Mouse (Mus musculus) brain, embryonic 14.5 days (tissue): ENCODE results near the gene Rap1gap2.

Experiments used
- CTCF ChIP-seq: fragments of 200-500 bp; IDR thresholded peaks from 2 replicates; pipeline ENCODE4 v1.5.1; 2012; ENCODE audit warnings: inconsistent platforms, mild to moderate bottlenecking, moderate library complexity, borderline replicate concordance; ENCODE audit not compliant: insufficient read depth, insufficient read length; ENCODE audit errors: extremely low read depth
- POLR2A ChIP-seq: fragments of 200-500 bp; IDR thresholded peaks from 2 replicates; pipeline ENCODE4 v1.6.1; 2012; ENCODE audit warnings: mild to moderate bottlenecking, inconsistent platforms, borderline replicate concordance; ENCODE audit not compliant: poor library complexity, insufficient read depth, insufficient read length, severe bottlenecking; ENCODE audit errors: extremely low read depth

- no peak for TF ChIP-seq CTCF
- no peak for TF ChIP-seq POLR2A
These were observed 49.3 kb downstream of the Rap1gap2 start for GRCm38 (mm10) chr11:74561392-74561791.
